Mouse (Mus musculus) erythroblast, embryonic 14.5 days (primary cell): ENCODE results near the gene Lrrc20. TPM values are rescaled to one million over a fixed set of nuclear protein-coding genes. Genes with fewer than 3 reads are reported as not detected.

Experiments used
- H3K27me3 ChIP-seq: 2 replicates; pipeline ENCODE4 v1.6.1; 2012; ENCODE audit warnings: inconsistent platforms; ENCODE audit not compliant: control insufficient read depth
- H3K36me3 ChIP-seq: 2 replicates; pipeline ENCODE4 v1.6.1; 2012; ENCODE audit warnings: mild to moderate bottlenecking, inconsistent platforms; ENCODE audit not compliant: control insufficient read depth
- H3K4me1 ChIP-seq: 2 replicates; pipeline ENCODE4 v1.6.1; 2012; ENCODE audit warnings: inconsistent platforms; ENCODE audit not compliant: control insufficient read depth
- H3K4me3 ChIP-seq: replicated peaks from 2 replicates; pipeline ENCODE3; 2012; ENCODE audit warnings: moderate library complexity, mild to moderate bottlenecking, inconsistent platforms
- H3K9me3 ChIP-seq: 2 replicates; pipeline ENCODE4 v1.6.1; 2012; ENCODE audit warnings: low read length, inconsistent platforms, mixed read lengths; ENCODE audit not compliant: control insufficient read depth
- GATA1 ChIP-seq: IDR thresholded peaks from 2 replicates; pipeline ENCODE4 v1.6.1; 2012; ENCODE audit warnings: low read length, inconsistent platforms, mixed read lengths
- TAL1 ChIP-seq: IDR thresholded peaks from 3 replicates; pipeline ENCODE4 v1.6.1; 2012; ENCODE audit warnings: low read length, inconsistent platforms, mixed read lengths
- polyA plus RNA-seq: library from polyadenylated mRNA; stranded (reverse); fragments of >175 nt; gene quantifications from 2 replicates; pipeline ENCODE4 v1.2.3, GENCODE M21; 2012

The Lrrc20 gene
- polyA plus RNA-seq, 1 experiment, result 2.4 TPM

GRCm38 (mm10) chr10:61519491-61519890, 43.9 kb downstream of the Lrrc20 start:
- no peak for TF ChIP-seq GATA1
- TF ChIP-seq TAL1, result no peak

DNA sequence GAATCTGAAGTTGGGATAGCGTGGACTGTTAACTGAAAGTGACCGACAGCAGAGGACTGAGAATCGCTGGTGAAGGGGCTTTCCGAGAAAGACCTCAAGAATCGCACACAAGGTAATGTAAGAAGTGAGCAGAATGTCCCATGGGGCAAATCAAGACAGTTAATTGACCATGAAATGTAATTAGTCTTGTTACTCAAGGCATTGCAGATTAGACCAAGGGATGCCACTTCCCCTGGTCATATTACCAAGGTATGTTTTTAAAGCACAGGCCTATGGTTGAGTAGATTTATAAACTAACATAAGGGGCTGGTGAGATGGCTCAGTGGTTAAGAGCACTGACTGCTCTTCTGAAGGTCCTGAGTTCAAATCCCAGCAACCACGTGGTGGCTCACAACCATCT, 45.1 kb downstream of the Lrrc20 start:
- Histone ChIP-seq H3K36me3 (peaks cover 8% of the 10 kb centered on the region), H3K4me1 (peaks cover 33% of the 10 kb centered on the region), H3K27me3 (no peaks in the 10 kb centered on the region), H3K9me3 (peaks cover 12% of the 10 kb centered on the region), H3K4me3 (no peak overlapping the region)
- no peak for TF ChIP-seq GATA1
- no peak for TF ChIP-seq TAL1

More at GRCm38 (mm10) chr10:61519491-61519890, 43.9 kb downstream of the Lrrc20 start:
- Histone ChIP-seq H3K27me3 (no peaks in the 10 kb centered on the region), H3K9me3 (peaks cover 12% of the 10 kb centered on the region), H3K36me3 (peaks cover 8% of the 10 kb centered on the region), H3K4me1 (peaks cover 36% of the 10 kb centered on the region), H3K4me3 (no peak overlapping the region)

DNA sequence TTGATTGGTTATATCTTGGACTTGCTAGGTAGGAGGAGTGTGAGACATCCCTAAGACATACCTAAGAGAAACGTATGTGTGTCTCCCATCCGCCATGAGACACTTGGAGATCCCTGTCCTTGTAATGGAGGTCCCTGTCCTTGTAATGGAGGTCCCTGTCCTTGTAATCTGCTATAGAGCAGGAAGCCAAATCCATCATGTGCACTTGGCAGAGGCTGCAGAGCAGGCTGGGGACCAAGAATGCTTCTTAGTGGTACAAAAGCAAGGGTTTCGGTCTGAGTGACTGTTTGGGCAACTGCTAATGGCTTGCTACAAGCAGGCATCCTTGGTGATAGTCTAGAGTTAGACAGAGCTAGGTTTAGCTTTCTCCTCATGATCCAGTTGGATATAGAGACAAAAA, 55.3 kb downstream of the Lrrc20 start:
- no peak for TF ChIP-seq GATA1
- no peak for TF ChIP-seq TAL1
- Histone ChIP-seq H3K36me3 (peaks cover 54% of the 10 kb centered on the region), H3K4me1 (peaks cover 54% of the 10 kb centered on the region), H3K9me3 (no peaks in the 10 kb centered on the region), H3K4me3 (no peak overlapping the region), H3K27me3 (no peaks in the 10 kb centered on the region)

DNA sequence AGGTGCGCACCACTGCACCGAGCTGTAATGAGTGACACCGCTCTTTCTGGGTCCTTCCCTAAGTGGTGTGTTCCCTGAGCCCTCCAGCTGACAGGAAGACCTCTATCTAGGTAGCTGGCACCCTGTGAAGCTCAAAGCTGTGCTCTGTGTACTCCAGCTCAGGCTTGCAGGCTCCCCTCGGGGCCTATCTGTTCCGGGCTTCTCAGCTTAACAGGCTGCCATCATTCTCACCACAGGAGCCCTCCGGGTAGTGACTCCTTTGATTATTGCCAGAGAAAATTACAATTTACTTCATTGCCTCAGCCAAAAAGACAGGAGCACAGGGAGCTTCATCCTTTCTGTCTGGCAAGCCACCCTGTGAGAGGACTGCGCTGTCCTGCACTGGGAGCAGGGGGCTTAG, 57.7 kb downstream of the Lrrc20 start:
- Histone ChIP-seq H3K4me1 (peaks cover 51% of the 10 kb centered on the region), H3K36me3 (peaks cover 40% of the 10 kb centered on the region), H3K4me3 (no peak overlapping the region), H3K9me3 (no peaks in the 10 kb centered on the region), H3K27me3 (no peaks in the 10 kb centered on the region)
- TF ChIP-seq GATA1, result no peak
- no peak for TF ChIP-seq TAL1

DNA sequence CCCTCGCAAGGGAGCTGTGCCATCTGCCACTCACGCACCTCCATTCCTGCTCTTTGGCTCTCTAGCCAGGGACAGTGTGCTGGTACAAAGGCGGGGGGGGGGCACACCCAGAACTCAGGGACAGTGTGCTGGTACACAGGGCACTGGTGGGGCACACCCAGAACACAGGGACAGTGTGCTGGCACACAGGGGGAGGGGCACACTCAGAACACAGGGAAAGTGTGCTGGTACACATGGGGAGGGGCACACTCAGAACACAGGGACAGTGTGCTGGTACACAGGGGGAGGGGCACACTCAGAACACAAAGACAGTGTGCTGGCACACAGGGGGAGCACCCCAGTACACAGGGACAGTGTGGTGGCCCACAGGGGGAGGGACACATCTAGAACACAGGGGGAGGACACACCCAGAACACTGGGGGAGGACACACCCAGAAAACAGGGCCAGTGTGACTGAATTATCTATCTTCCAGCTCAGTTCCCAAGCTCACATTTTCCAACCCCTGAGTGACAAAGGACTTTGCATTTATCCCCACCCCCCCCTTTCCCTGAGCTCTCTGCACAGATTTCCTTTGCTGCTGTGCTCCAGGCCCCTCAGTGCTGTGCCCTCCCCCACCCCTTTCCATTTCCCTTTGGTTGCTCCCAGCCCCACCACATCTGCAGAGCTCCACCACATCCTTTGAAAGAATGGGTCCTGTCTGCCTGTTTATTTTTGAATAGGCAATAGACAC, 58.9 kb downstream of the Lrrc20 start:
- Histone ChIP-seq H3K36me3 (peaks cover 28% of the 10 kb centered on the region), H3K4me1 (peaks cover 44% of the 10 kb centered on the region), H3K9me3 (no peaks in the 10 kb centered on the region), H3K27me3 (no peaks in the 10 kb centered on the region), H3K4me3 (no peak overlapping the region)
- no peak for TF ChIP-seq GATA1
- no peak for TF ChIP-seq TAL1

GRCm38 (mm10) chr10:61535441-61535840, 59.8 kb downstream of the Lrrc20 start:
- Histone ChIP-seq H3K4me3 (no peak overlapping the region), H3K27me3 (no peaks in the 10 kb centered on the region), H3K9me3 (no peaks in the 10 kb centered on the region), H3K4me1 (peaks cover 44% of the 10 kb centered on the region), H3K36me3 (peaks cover 28% of the 10 kb centered on the region)
- TF ChIP-seq TAL1 (no peak), GATA1 (no peak)

GRCm38 (mm10) chr10:61536130-61537035, 60.8 kb downstream of the Lrrc20 start:
- Histone ChIP-seq H3K27me3 (no peaks in the 10 kb centered on the region), H3K4me1 (peaks cover 38% of the 10 kb centered on the region), H3K4me3 (no peak overlapping the region), H3K9me3 (no peaks in the 10 kb centered on the region), H3K36me3 (peaks cover 24% of the 10 kb centered on the region)
- TF ChIP-seq TAL1 (no peak), GATA1 (no peak)

DNA sequence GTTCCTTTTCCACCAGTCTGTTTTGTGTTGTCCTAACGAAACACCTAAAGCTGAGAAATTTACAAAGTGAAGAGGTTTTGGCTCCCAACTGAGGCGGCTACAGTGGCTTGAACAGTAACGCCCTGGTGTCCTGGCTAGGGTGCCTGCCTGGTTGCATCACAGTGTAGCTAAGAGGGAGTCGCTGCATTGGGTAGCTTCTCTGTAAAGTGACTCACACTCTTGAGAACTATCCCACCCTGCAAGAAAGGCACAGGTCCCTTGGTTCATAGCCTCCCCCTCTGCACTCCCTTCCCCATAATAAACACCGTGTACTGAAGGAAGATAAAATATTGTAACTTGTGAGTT, 61.4 kb downstream of the Lrrc20 start:
- Histone ChIP-seq H3K4me3 (no peak overlapping the region), H3K27me3 (no peaks in the 10 kb centered on the region), H3K9me3 (no peaks in the 10 kb centered on the region), H3K36me3 (peaks cover 28% of the 10 kb centered on the region), H3K4me1 (peaks cover 42% of the 10 kb centered on the region)
- TF ChIP-seq TAL1 (no peak), GATA1 (no peak)

GRCm38 (mm10) chr10:61538446-61538845, 62.8 kb downstream of the Lrrc20 start:
- Histone ChIP-seq H3K4me1 (peaks cover 50% of the 10 kb centered on the region), H3K4me3 (no peak overlapping the region), H3K27me3 (no peaks in the 10 kb centered on the region), H3K36me3 (peaks cover 29% of the 10 kb centered on the region), H3K9me3 (no peaks in the 10 kb centered on the region)
- TF ChIP-seq TAL1 (no peak), GATA1 (no peak)
